Mouse (Mus musculus): ENCODE measurements around the gene Ndufa12. TPM values are rescaled to one million over a fixed set of nuclear protein-coding genes. Genes with fewer than 3 reads are reported as not detected.

Ndufa12 gene
- total RNA-seq, 2 experiments from 2014 or later: 248 to 264 TPM

Other genes with a start within 250 kb of the Ndufa12 start
- 10 to 100 TPM; 64.1 to 70.2 TPM for gene Vezt, start 162.9 kb upstream of the Ndufa12 start, total RNA-seq (2021)
- gene Fgd6, start 162.7 kb upstream of the Ndufa12 start, total RNA-seq (2021): 1 to 10 TPM; 9.1 to 9.4 TPM
- 1 to 10 TPM; 8.3 to 9.1 TPM for gene Nr2c1, start 50.7 kb upstream of the Ndufa12 start, total RNA-seq (2021)
- gene Gm4792, start 100.0 kb downstream of the Ndufa12 start, total RNA-seq (2021): not detected
- 10 to 100 TPM; 42.6 to 46.9 TPM for gene Tmcc3, start 113.2 kb downstream of the Ndufa12 start, total RNA-seq (2021)

Measured in layer of hippocampus, postnatal 25 days (tissue).